Mouse (Mus musculus) left cerebral cortex, adult 8-10 months (tissue): ENCODE measurements around the gene Sart1. TPM values are rescaled to one million over a fixed set of nuclear protein-coding genes. Genes with fewer than 3 reads are reported as not detected.
"Not testable (repeated sequence)": the region's sequence is repeated elsewhere in the genome, so short reads cannot be mapped to it uniquely, and the experiment has no call there.

Experiments
- DNase-seq, 2 experiments: peaks; one replicate each; pipeline ENCODE4 v3.0.0; 2022; ENCODE audit warnings: low spot score in 2 of 2
- total RNA-seq, 4 experiments: library from RNA; stranded (reverse); gene quantifications; 2 replicates each; pipeline ENCODE4 v1.2.4; 2022

Gene Sart1
- total RNA-seq, 4 experiments from 2014 or later = 85.6 to 109 (median 94.2) TPM

- DNase-seq = no peak
Measured at GRCm38 (mm10) chr19:5418750-5419466, 30.4 kb upstream of the Sart1 start.

DNA sequence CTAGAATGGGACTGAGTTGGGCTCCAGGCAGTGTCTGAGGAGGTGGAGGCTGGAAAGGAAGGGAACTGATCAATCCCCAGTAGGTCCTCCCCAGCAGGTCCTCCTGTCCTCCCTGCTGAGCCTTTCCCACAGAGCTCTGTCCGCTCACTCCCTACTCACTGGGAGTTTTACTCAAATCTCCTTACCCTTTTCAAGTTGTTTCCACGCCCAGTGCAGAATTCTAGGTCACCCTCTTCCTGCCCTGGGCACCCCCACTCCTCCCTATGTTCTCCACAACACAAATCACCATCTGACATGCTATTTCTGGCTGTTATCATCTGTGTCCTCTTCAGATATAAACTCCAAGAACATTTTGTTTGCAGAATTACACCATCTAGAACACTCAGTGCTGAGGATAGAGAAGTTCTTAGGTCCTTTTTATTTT, 26.0 kb upstream of the Sart1 start:
- DNase-seq = no peak

GRCm38 (mm10) chr19:5413840-5414239, 25.3 kb upstream of the Sart1 start:
- no peak for DNase-seq

DNA sequence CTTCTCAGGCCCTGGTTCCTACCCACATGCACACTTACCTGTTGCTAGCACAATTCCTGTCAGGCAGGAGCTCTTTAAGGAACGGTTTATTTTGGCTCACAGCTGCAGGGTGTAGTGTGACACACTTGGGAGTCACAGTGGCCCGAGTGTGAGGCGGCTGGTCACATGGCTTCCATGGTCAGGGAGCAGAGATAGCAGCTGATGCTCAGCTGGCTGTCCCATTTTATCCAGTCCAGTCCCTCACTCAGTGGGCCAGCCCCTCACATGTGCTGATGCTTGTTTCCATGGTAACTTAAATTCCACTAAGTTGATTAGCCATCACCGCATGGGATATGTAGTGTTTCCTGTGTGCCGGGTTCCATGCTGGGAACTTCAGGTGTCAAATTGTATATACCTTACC, 23.5 kb upstream of the Sart1 start:
- DNase-seq = no peak

DNA sequence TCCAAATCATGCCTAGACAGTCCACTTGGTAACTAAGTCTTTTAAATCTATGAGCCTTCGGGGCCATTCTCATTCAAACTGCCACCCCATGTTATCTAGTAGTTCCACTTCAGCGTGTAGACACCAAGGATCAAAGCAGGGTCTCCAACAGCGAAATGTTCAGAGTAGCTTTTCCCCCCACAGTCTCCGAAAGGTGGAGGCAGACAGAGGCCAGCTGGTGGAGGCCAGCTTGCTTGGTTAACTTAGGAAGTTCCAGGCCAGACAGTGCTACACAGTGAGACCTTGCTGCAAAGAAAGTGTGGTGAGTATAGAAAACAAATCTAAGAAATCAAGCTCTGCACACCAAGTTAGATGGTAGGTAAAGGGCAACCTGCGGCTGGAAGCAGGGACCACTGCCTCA, 22.1 kb upstream of the Sart1 start:
- no peak for DNase-seq

DNA sequence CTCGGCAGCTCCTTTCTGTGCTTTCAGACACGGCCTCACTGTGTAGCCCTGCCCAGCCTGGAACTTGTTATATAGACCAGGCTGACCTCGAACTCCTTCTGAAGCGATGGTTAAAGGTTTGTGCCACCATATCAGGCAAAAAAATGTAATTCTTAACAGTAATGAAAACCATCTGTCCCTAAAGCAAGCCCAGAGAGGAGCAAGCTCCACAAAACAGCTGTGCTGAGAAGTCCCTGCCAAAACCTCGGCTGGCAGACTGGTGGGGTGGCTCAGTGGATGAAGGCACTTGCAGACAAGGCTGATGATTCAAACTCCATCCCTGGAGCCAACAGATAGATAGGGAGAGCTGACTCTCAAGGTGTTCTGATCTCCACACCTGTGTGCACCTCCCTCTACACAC, 20.6 kb upstream of the Sart1 start:
- no peak for DNase-seq

GRCm38 (mm10) chr19:5408057-5409001, 19.8 kb upstream of the Sart1 start:
- DNase-seq = no peak

DNA sequence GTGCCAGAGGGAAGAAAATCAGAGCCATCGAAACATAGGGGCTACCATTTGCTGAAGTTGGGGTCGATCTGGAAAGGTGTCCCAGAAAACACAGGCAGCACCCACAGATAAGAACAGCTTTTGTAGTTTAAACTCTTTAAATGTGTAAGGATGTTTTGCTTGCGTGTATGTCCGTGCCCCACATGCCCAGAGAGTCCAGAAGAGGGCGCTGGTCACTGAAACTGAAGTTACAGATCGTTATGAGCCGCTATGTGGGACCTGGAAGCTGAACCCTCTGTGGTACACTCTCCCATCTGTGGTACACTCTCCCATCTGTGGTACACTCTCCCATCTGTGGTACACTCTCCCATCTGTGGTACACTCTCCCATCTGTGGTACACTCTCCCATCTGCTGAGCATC, 18.6 kb upstream of the Sart1 start:
- no peak for DNase-seq

DNA sequence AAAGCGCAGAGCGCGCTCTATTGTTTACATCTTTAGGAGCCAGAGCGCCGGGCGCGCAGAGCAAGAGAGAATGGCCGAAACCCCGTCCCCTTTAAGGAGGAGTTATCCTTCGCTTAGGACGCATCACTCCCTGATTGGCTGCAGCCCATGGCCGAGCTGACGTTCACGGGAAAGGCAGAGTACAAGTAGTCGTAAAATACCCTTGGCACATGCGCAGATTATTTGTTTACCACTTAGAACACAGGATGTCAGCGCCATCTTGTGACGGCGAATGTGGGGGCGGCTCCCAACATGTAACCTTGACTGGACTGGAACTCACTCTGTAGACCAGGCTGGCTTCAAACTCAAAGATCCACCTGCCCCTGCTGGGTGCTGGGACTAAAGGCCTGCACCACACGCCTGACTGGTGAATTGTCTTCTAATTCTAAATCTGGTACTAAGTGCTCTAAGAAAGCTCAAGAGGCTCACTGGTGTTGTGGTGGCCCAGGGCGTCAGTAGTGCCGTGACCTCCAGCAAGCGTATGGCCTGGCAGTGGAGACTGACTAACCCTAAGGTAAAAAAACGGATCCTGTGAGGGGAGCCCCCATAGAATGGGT, 18.1 kb upstream of the Sart1 start:
- peak in 1 of 2 experiments; percentile 57 for DNase-seq

DNA sequence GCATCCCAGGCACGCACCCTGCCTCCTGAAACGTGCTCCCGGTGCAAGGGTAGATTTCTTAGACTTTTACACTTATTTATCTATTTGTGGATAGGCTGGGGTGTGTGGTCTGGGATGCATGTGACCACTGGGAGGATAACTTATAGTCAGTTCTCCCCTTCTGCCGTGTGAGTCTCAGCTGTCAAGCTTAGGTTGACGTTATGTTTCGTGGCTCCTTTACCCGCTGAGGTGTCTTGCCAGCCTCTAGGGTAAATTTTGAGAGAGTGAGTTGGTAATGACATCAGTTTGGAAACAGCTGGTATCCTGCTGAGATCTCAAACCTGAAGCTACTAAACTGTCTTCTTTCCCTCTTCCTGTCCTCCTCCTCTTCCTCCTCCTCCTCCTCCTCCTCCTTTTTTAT, 17.4 kb upstream of the Sart1 start:
- no peak for DNase-seq

- no peak for DNase-seq
Measured at GRCm38 (mm10) chr19:5402293-5402692, 13.8 kb upstream of the Sart1 start, which contains the start of gene Tsga10ip. TSS of gene Tsga10ip (minus strand) at chr19:5402526.

GRCm38 (mm10) chr19:5401073-5401472, 12.6 kb upstream of the Sart1 start:
- DNase-seq = not testable (repeated sequence)

DNA sequence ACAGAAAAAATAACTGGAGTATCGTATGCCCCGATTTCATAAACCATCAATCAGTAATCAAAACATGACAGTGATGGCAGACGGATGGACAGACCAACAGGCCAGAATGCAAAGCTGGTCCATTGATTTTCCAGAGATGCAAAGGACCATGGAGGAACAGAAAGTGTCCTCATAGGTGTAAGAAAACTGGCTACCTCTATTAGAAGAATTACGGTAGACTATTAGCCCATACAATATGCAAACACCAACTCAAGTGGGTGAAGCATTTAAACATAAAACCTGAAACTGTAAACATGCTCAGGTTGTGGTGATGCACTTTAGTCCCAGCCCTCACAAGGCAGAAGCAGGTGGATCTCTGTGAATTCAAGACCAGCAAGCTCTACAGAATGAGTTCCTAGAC, 6.9 kb upstream of the Sart1 start:
- DNase-seq = no peak

- no peak for DNase-seq
Measured at GRCm38 (mm10) chr19:5394168-5394567, 5.7 kb upstream of the Sart1 start.

GRCm38 (mm10) chr19:5392892-5393291, 4.4 kb upstream of the Sart1 start:
- DNase-seq = no peak

GRCm38 (mm10) chr19:5390416-5390815, 1.9 kb upstream of the Sart1 start:
- no peak for DNase-seq

GRCm38 (mm10) chr19:5389647-5390046, 1.1 kb upstream of the Sart1 start:
- no peak for DNase-seq

DNA sequence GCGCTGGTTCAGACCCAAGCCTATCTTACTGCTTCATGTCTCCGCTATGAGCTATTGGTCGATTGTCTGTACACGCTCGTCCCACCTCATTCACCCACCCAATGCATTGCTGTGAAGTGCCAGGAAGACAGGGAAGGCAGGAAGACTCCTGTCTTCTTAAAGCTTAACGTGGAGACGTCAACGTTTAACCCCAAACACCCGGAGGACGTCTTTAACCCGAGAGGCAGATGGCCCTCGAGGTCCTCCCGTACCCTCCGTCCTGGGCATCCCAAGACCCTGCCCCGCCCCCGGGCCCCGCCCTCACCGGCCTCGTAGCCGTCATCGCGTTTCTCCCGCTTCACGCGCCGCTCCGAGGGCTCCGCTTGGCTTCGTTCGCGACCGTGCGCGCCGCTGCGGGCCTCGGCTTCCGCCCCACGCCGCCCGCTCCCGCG, 477 bp downstream of the Sart1 start:
- no peak for DNase-seq

- DNase-seq = no peak
Measured at GRCm38 (mm10) chr19:5384715-5385114, 3.8 kb downstream of the Sart1 start.

GRCm38 (mm10) chr19:5383326-5383725, 5.2 kb downstream of the Sart1 start:
- DNase-seq = no peak

DNA sequence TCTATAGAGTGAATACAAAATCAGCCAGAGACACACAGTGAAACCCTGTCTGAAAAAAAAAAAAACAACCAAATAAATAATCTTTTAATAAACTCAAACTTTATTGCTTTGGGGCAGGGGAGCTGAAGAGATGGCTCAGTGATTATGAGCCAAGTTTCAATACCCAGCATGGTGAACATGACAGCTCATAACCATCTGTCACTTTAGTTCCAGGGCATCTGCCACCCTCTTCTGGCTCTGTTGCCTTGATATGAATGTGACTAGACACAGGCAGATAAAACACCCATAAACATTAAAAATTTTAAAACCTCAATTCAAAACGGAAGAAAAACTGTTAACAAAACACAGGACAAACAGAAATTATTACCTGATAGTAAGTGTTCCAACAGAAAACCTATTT, 11.1 kb downstream of the Sart1 start:
- DNase-seq = no peak

DNA sequence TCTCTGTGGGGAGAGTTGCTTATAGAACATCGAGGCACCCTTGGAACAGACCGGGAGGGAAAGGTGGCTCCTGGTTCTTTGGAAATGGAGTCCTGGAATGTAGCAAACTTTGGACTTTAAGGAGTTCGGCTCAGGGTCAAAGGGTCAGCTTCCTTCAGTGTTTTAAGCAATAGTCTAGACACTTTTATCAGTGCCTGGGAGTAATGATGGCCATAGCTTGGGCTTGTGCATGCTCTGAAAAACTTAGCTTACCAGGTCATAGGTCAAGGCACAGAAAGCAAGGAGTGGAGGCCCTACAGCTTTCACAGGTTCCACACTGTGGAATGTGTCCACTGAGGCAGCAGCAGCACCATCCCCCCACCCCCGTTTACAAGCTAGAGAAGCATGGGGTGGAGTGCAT, 13.8 kb downstream of the Sart1 start:
- DNase-seq = no peak
